Mouse (Mus musculus) stomach, postnatal 0 days (tissue): ENCODE results near the gene Ptprf. TPM values are rescaled to one million over a fixed set of nuclear protein-coding genes. Genes with fewer than 3 reads are reported as not detected.

Experiments
- ATAC-seq: fragments of 200-750 bp; cut with Nextera tagmentation; 2 replicates; pipeline ENCODE4 v1.8.0; 2017; ENCODE audit not compliant: low FRiP score, low TSS enrichment
- DNase-seq: peaks from one replicate; pipeline ENCODE4 v3.0.0-alpha.2; 2016; ENCODE audit warnings: low spot score
- H3K27ac ChIP-seq: fragments of 300-500 bp; sonication (generic); replicated peaks from 2 replicates; pipeline ENCODE4 v1.5.1; 2014; ENCODE audit warnings: mild to moderate bottlenecking, control low read depth
- H3K27me3 ChIP-seq: fragments of 300-500 bp; sonication (generic); 2 replicates; pipeline ENCODE4 v1.6.1; 2014; ENCODE audit warnings: low read length; ENCODE audit not compliant: control insufficient read depth, insufficient read depth
- H3K36me3 ChIP-seq: fragments of 300-500 bp; sonication (generic); 2 replicates; pipeline ENCODE4 v1.6.1; 2014; ENCODE audit warnings: low read length, mixed read lengths; ENCODE audit not compliant: control insufficient read depth, insufficient read depth
- H3K4me1 ChIP-seq: fragments of 300-500 bp; sonication (generic); replicated peaks from 2 replicates; pipeline ENCODE4 v1.6.1; 2014; ENCODE audit warnings: antibody characterized with exemption; ENCODE audit not compliant: control insufficient read depth, insufficient read depth
- H3K4me2 ChIP-seq: fragments of 300-500 bp; sonication (generic); replicated peaks from 2 replicates; pipeline ENCODE4 v1.6.1; 2014; ENCODE audit warnings: low read depth, mild to moderate bottlenecking, control low read depth, moderate library complexity
- H3K4me3 ChIP-seq: fragments of 300-500 bp; sonication (generic); 2 replicates; pipeline ENCODE4 v1.5.1; 2014; ENCODE audit warnings: low read depth, low read length, control low read depth
- H3K9ac ChIP-seq: fragments of 300-500 bp; sonication (generic); 2 replicates; pipeline ENCODE4 v1.6.1; 2014; ENCODE audit warnings: mild to moderate bottlenecking, low read length, control low read depth, mixed read lengths
- H3K9me3 ChIP-seq: fragments of 300-500 bp; sonication (generic); 2 replicates; pipeline ENCODE4 v1.6.1; 2016; ENCODE audit warnings: low read length; ENCODE audit not compliant: control insufficient read depth
- CTCF ChIP-seq: IDR thresholded peaks from 2 replicates; pipeline ENCODE4 v1.5.1; 2016; ENCODE audit warnings: antibody characterized with exemption, low read depth, mild to moderate bottlenecking, moderate library complexity
- EP300 ChIP-seq: optimal IDR thresholded peaks from 2 replicates; pipeline ENCODE3; 2016; ENCODE audit warnings: antibody characterized with exemption
- WGBS: fragments of 180-500 bp; shearing (Covaris S2); extraction: QIAGEN DNeasy Blood & Tissue Kit; methylation state at CpG from one replicate; pipeline ENCODE4 v1.1.7; 2014; 5-methylcytosine and 5-hydroxymethylcytosine counted together
- polyA plus RNA-seq: library from polyadenylated mRNA; unstranded; fragments of >200 nt; fragmentation: Nextera tagmentation; extraction: Ambion mirVana; gene quantifications from 2 replicates; pipeline ENCODE4 v1.2.1, GENCODE M21; 2015

The Ptprf gene
- polyA plus RNA-seq, 1 experiment from 2014 or later, result 30.1 TPM

DNA sequence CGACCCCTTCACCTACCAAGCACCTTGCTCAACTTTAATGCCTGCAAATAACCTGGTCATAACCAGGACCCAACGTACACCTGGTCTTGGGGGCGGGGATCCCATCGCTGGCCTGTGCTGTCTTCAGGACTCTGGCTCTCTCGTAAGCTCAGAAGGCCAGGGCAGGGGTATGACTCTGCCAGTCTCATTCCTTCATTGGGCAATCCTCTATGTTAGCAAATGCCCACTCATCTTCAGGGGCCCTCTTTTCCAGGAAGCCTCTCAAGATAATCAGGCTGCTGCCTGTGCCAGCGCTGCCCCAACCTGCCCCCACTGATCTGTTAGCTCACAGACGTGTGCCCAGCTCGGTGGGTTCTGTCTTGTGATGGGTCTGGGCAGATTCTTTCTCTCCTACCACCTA lies 17.2 kb downstream of the Ptprf start:
- ATAC-seq (no peak), DNase-seq (no peak)
- Histone ChIP-seq H3K27ac (peak overlapping the region; percentile 92), H3K27me3 (no peaks in the 10 kb centered on the region), H3K36me3 (peaks cover 3% of the 10 kb centered on the region; the same call in 1 of the 2 replicates), H3K4me2 (no peak overlapping the region), H3K9me3 (no peaks in the 10 kb centered on the region), H3K4me3 (no peak overlapping the region), H3K4me1 (peaks cover 16% of the 10 kb centered on the region), H3K9ac (no peak overlapping the region; the same call in 1 of the 2 replicates)
- TF ChIP-seq CTCF (no peak), EP300 (no peak)
- WGBS, result 60% methylated on average over 8 of the region's 8 CpGs

DNA sequence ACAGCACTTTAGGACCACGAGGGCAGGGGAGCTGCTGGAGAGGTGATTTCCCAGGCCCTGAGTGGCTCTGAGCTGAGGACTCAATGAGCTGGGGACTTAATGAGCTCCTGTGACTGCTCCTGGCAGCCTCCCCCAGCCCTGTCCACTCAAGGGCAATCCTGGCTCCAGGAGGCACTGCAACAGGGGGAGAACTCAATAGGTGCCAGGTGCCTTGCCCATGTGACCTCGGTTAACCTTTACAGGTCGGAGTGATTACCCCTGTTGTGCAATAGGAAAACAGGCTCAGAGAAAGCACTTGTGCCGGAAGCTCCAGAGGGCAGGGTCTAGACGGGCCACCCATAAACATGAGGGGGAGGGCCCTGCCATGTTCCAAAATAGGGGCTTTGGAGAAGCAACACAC lies 17.7 kb downstream of the Ptprf start:
- WGBS, result 36% methylated on average over 5 of the region's 5 CpGs
- H3K9me3 ChIP-seq, result no peaks in the 10 kb centered on the region
- TF ChIP-seq EP300 (no peak), CTCF (no peak)
- H3K27me3 ChIP-seq, result no peaks in the 10 kb centered on the region
- ATAC-seq, result peak; percentile 8; the same call in 1 of the 2 replicates
- no peak overlapping the region for H3K4me3 ChIP-seq
- peak; percentile 52 for DNase-seq
- peaks cover 16% of the 10 kb centered on the region for H3K4me1 ChIP-seq
- H3K36me3 ChIP-seq, result peaks cover 7% of the 10 kb centered on the region; the same call in 1 of the 2 replicates
- peak overlapping the region; percentile 92 for H3K27ac ChIP-seq
- H3K9ac ChIP-seq, result no peak overlapping the region; the same call in 1 of the 2 replicates
- no peak overlapping the region for H3K4me2 ChIP-seq

GRCm38 (mm10) chr4:118272871-118273270 lies 18.3 kb downstream of the Ptprf start:
- Histone ChIP-seq H3K36me3 (peaks cover 8% of the 10 kb centered on the region; the same call in 1 of the 2 replicates), H3K9ac (peak overlapping the region; percentile 27; the same call in 1 of the 2 replicates), H3K27ac (peak overlapping the region; percentile 92), H3K9me3 (no peaks in the 10 kb centered on the region), H3K4me2 (no peak overlapping the region; the same call in 1 of the 2 replicates), H3K27me3 (no peaks in the 10 kb centered on the region), H3K4me3 (no peak overlapping the region), H3K4me1 (peaks cover 16% of the 10 kb centered on the region)
- ATAC-seq (no peak), DNase-seq (peak; percentile 46)
- 69% methylated on average over 3 of the region's 3 CpGs for WGBS
- TF ChIP-seq EP300 (no peak), CTCF (no peak)

DNA sequence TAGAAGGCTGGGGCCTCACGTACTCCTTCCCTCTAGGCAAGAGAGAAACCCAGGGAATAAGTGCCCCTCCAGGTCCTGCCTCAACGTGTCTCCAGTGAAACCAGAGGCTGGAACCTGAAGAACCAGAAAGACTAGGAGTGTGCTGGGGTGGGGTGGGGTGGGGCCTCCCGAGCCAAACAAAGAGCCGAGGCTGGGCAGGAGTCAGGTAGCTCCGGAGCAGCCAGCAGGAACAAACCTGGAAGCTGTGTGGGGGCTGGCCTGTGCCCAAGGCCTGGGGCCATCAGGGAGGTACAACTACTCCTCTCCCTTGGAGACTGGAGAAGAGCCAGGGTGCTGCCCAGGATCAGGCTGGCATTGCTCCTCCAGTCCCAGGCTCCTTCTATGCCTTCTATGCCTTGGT lies 18.9 kb downstream of the Ptprf start:
- H3K36me3 ChIP-seq, result peaks cover 8% of the 10 kb centered on the region; the same call in 1 of the 2 replicates
- H3K27ac ChIP-seq, result peak overlapping the region; percentile 92
- peaks cover 14% of the 10 kb centered on the region for H3K4me1 ChIP-seq
- no peaks in the 10 kb centered on the region for H3K27me3 ChIP-seq
- H3K4me3 ChIP-seq, result no peak overlapping the region
- peak overlapping the region; percentile 18; the same call in 1 of the 2 replicates for H3K4me2 ChIP-seq
- WGBS, result 33% methylated on average over 5 of the region's 5 CpGs
- peak; percentile 85 for ATAC-seq
- no peak overlapping the region; the same call in none of the 2 replicates for H3K9ac ChIP-seq
- no peaks in the 10 kb centered on the region for H3K9me3 ChIP-seq
- no peak for TF ChIP-seq CTCF
- peak; percentile 93 for TF ChIP-seq EP300
- peak; percentile 92 for DNase-seq

DNA sequence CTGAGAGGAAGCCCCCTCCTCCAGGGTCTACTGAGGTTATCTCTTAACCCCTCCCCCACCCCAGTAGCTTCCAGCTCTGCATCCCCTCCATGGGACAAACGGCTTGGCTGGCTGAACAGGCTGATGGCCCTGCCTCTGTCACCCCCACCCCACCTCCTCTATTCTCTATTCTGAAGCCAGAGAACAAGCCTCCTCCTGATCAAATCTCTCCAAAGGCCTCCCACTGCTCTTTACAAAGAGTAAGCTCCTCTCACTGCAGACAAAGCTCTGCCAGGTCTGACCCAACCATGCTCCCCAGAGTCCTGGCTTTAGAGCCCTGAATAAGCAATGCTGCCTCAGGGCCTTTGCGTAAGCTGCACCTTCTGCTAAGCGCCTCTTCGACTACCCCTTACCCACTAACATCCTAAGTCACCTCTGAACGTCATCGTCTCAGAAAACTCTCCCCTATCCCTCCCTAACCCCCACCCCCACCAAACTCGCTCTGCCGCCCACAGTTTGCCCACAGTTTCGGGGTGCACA lies 19.6 kb downstream of the Ptprf start:
- WGBS, result 60% methylated on average over 9 of the region's 9 CpGs
- no peak for TF ChIP-seq CTCF
- H3K36me3 ChIP-seq, result peaks cover 8% of the 10 kb centered on the region; the same call in 1 of the 2 replicates
- 0 out of 2 replicates have a peak overlapping the region, but pooled peaks have one; percentile 18 for H3K9ac ChIP-seq
- 0 out of 2 replicates have a peak overlapping the region, but pooled peaks have one; percentile 18 for H3K4me2 ChIP-seq
- no peaks in the 10 kb centered on the region for H3K27me3 ChIP-seq
- no peak overlapping the region for H3K4me3 ChIP-seq
- H3K27ac ChIP-seq, result peak overlapping the region; percentile 91
- peaks cover 12% of the 10 kb centered on the region for H3K4me1 ChIP-seq
- ATAC-seq (no peak), DNase-seq (no peak)
- no peaks in the 10 kb centered on the region for H3K9me3 ChIP-seq

DNA sequence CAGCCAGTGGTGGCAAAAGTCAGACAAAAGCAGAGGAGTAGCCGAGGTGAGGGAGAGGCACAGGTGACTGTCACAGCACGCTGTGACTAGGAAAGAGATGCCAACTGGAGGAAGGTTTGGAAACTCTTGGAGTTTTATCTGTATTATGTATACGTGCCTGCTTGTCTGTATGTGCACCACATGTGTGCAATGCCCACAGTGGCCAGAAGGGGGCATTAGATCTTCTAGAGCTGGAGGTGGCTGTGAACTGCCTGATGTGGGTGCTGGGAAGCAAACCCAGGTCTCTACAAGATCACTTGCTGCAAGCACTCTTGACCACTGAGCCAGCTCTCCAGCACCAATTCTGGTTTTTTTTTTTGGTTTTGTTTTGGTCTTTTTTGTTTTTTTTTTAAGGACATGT lies 20.5 kb downstream of the Ptprf start:
- WGBS, result 83% methylated on average over 3 of the region's 3 CpGs
- no peaks in the 10 kb centered on the region for H3K9me3 ChIP-seq
- TF ChIP-seq CTCF (peak; percentile 66), EP300 (no peak)
- H3K36me3 ChIP-seq, result peaks cover 8% of the 10 kb centered on the region; the same call in 1 of the 2 replicates
- no peak overlapping the region for H3K4me3 ChIP-seq
- H3K27me3 ChIP-seq, result no peaks in the 10 kb centered on the region
- H3K4me1 ChIP-seq, result peaks cover 7% of the 10 kb centered on the region
- peak overlapping the region; percentile 91 for H3K27ac ChIP-seq
- no peak for DNase-seq
- no peak for ATAC-seq
- no peak overlapping the region for H3K9ac ChIP-seq
- H3K4me2 ChIP-seq, result no peak overlapping the region
